Mouse (Mus musculus) frontal cortex, postnatal 10 days (tissue): ENCODE results near the gene Mknk1.

Source experiments
- DNase-seq, 2 experiments: peaks; one replicate each; pipeline ENCODE4 v3.0.0; 2022; ENCODE audit warnings: low spot score in 2 of 2, mixed read lengths in 1 of 2

The Mknk1 gene

GRCm38 (mm10) chr4:115838696-115839641 is at the start of gene Mknk1:
Gene Mknk1, plus strand, starts transcription at chr4:115839198.
- DNase-seq = peak; percentile 86 to 91

- DNase-seq = no peak
Observed at GRCm38 (mm10) chr4:115790864-115791263, 48.1 kb upstream of the Mknk1 start.

- DNase-seq = no peak
Observed at GRCm38 (mm10) chr4:115795360-115795759, 43.6 kb upstream of the Mknk1 start.

GRCm38 (mm10) chr4:115799981-115800380 is 39.0 kb upstream of the Mknk1 start:
- no peak for DNase-seq

GRCm38 (mm10) chr4:115812326-115812725 is 26.7 kb upstream of the Mknk1 start:
- DNase-seq = no peak

GRCm38 (mm10) chr4:115815606-115816005 is 23.4 kb upstream of the Mknk1 start:
- DNase-seq = no peak

- no peak for DNase-seq
Observed at GRCm38 (mm10) chr4:115820199-115820598, 18.8 kb upstream of the Mknk1 start.

GRCm38 (mm10) chr4:115820944-115821343 is 18.1 kb upstream of the Mknk1 start:
- DNase-seq = no peak

- DNase-seq = no peak
Observed at GRCm38 (mm10) chr4:115821431-115821830, 17.6 kb upstream of the Mknk1 start.

GRCm38 (mm10) chr4:115821928-115822327 is 17.1 kb upstream of the Mknk1 start:
- no peak for DNase-seq

GRCm38 (mm10) chr4:115824178-115824577 is 14.8 kb upstream of the Mknk1 start:
- peak in 1 of 2 experiments; percentile 2 for DNase-seq

GRCm38 (mm10) chr4:115825271-115825670 is 13.7 kb upstream of the Mknk1 start:
- no peak for DNase-seq

- no peak for DNase-seq
Observed at GRCm38 (mm10) chr4:115827066-115827465, 11.9 kb upstream of the Mknk1 start.

GRCm38 (mm10) chr4:115827535-115827887 is 11.5 kb upstream of the Mknk1 start:
- DNase-seq = no peak

- peak; percentile 25 to 58 for DNase-seq
Observed at GRCm38 (mm10) chr4:115827888-115828571, 11.0 kb upstream of the Mknk1 start, which contains the start of gene Mob3c. Gene Mob3c, plus strand, starts transcription at chr4:115828092.

GRCm38 (mm10) chr4:115828572-115828902 is 10.5 kb upstream of the Mknk1 start:
- DNase-seq = no peak

GRCm38 (mm10) chr4:115830491-115830890 is 8.5 kb upstream of the Mknk1 start:
- no peak for DNase-seq

GRCm38 (mm10) chr4:115831221-115831620 is 7.8 kb upstream of the Mknk1 start:
- DNase-seq = no peak

GRCm38 (mm10) chr4:115832040-115832439 is 7.0 kb upstream of the Mknk1 start:
- no peak for DNase-seq

- DNase-seq = no peak
Observed at GRCm38 (mm10) chr4:115835576-115835975, 3.4 kb upstream of the Mknk1 start.

GRCm38 (mm10) chr4:115838196-115838595 is 802 bp upstream of the Mknk1 start:
- DNase-seq = no peak

GRCm38 (mm10) chr4:115839956-115840355 is 958 bp downstream of the Mknk1 start:
- no peak for DNase-seq

GRCm38 (mm10) chr4:115840842-115841241 is 1.8 kb downstream of the Mknk1 start:
- DNase-seq = no peak
